Mouse (Mus musculus) forebrain, embryonic 15.5 days (tissue): ENCODE results near the gene Slc27a5. TPM values are rescaled to one million over a fixed set of nuclear protein-coding genes. Genes with fewer than 3 reads are reported as not detected.

Experiments
- ATAC-seq: fragments of 200-750 bp; cut with Nextera tagmentation; replicated peaks from 2 replicates; pipeline ENCODE4 v1.8.0; 2017; ENCODE audit warnings: mild to moderate bottlenecking, moderate TSS enrichment, moderate library complexity
- H3K27ac ChIP-seq: fragments of 300-500 bp; sonication (generic); replicated peaks from 2 replicates; pipeline ENCODE4 v1.5.1; 2015; ENCODE audit warnings: mild to moderate bottlenecking, inconsistent platforms
- H3K27me3 ChIP-seq: fragments of 300-500 bp; sonication (generic); 2 replicates; pipeline ENCODE4 v1.6.1; 2015; ENCODE audit warnings: inconsistent platforms
- H3K36me3 ChIP-seq: fragments of 300-500 bp; sonication (generic); 2 replicates; pipeline ENCODE4 v1.6.1; 2015; ENCODE audit warnings: mild to moderate bottlenecking, inconsistent platforms
- H3K4me1 ChIP-seq: fragments of 300-500 bp; sonication (generic); 2 replicates; pipeline ENCODE4 v1.6.1; 2015; ENCODE audit warnings: inconsistent platforms
- H3K4me2 ChIP-seq: fragments of 300-500 bp; sonication (generic); replicated peaks from 2 replicates; pipeline ENCODE4 v1.6.1; 2015; ENCODE audit warnings: mild to moderate bottlenecking, inconsistent platforms
- H3K4me3 ChIP-seq: fragments of 300-500 bp; sonication (generic); 2 replicates; pipeline ENCODE4 v1.5.1; 2015; ENCODE audit warnings: mild to moderate bottlenecking, inconsistent platforms
- H3K9ac ChIP-seq: fragments of 300-500 bp; sonication (generic); replicated peaks from 2 replicates; pipeline ENCODE4 v1.6.1; 2015; ENCODE audit warnings: mild to moderate bottlenecking, inconsistent platforms
- H3K9me3 ChIP-seq: fragments of 300-500 bp; sonication (generic); 2 replicates; pipeline ENCODE4 v1.6.1; 2016; ENCODE audit warnings: inconsistent platforms
- WGBS: fragments of 180-500 bp; shearing (Covaris S2); methylation state at CpG from one replicate; pipeline ENCODE4 v1.1.7; 2015; ENCODE audit warnings: mixed read lengths; 5-methylcytosine and 5-hydroxymethylcytosine counted together
- polyA plus RNA-seq: library from polyadenylated mRNA; unstranded; fragments of >200 nt; fragmentation: Nextera tagmentation; extraction: Ambion mirVana; gene quantifications from 2 replicates; pipeline ENCODE4 v1.2.1, GENCODE M21; 2015

The Slc27a5 gene
- polyA plus RNA-seq, 1 experiment from 2014 or later, result 0.50 TPM

DNA sequence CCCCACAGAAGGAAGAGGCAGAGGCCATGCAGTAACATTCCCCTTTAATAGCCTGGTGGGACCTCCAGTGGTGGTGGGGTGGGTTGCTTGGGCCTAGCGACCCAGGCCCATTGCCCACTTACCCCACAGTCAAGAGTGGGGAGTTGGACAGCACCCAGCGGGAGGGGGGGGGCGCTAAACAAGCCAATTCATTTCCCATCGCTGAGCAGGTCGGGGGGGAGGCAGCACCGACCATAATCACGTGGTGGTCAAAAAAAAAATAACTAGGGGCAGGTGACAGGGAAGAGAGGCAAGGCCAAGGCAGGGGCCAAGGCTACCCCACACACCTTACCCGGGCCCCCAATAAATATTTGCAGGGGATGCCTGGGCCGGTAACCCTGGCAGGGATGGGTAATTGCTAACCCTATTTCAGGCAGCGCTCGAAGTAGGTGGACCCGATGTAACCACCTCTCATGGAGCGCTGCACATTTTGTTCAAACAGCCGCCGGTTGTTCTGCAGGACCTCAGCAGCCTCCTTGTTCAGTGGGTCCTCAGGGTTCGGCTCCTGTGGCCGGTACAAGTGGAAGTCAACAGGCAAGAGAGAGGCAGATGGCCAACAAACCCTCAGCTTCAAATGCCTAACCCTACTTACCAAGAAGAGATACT lies 37.3 kb upstream of the Slc27a5 start:
- WGBS, result 81% methylated on average over 17 of the region's 17 CpGs
- Histone ChIP-seq H3K27me3 (no peaks in the 10 kb centered on the region), H3K27ac (peak overlapping the region; percentile 92), H3K4me2 (0 out of 2 replicates have a peak overlapping the region, but pooled peaks have one; percentile 78), H3K9me3 (no peaks in the 10 kb centered on the region), H3K4me3 (0 out of 2 replicates have a peak overlapping the region, but pooled peaks have one; percentile 56), H3K4me1 (peaks cover 50% of the 10 kb centered on the region), H3K9ac (no peak overlapping the region), H3K36me3 (peaks cover 45% of the 10 kb centered on the region)
- no peak for ATAC-seq

DNA sequence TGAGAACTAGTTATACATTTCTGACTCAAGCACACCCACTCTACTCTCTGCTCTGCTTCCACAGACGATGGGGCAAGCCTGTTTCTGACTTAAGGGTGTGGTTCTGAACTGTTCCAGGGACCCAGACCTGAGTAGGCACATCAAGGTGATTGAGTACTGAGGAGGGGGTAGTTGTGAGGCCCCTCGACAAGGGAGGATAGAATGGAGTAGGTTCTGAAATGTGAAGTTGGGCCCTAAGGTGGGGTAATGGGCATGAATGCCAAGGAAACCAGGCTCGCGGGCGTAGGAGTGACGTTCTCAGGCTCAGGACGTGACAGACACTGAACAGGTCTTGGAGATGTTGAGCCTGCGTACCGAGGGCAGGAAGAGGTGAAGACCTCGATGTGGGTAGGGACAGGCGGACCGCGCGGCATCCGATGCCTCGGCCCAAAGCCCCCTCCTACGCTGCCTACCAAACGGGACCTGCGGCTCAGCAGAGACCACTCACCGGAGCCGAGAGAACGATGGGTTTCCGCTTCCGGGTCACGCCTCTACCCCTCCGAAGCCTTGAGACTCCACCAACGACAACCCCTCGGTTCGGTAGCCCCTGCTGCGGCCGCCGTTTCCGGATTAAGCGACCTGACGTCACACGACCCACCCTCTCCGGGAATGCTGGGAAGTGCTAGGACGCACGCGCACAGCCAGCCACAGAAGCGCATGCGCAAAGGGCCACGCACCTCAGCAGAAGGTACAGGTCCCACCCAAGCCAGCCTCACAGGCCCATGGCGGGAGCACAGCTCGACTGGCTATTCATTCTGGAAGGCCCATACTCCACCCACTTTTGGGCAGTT lies 36.4 kb upstream of the Slc27a5 start, which contains the start of gene Chmp2a:
Gene Chmp2a, minus strand, starts transcription at position 660 of the 830 bp plus-strand sequence.
- peaks cover 50% of the 10 kb centered on the region for H3K4me1 ChIP-seq
- WGBS, result under 1% methylated on average over 45 of the region's 45 CpGs

DNA sequence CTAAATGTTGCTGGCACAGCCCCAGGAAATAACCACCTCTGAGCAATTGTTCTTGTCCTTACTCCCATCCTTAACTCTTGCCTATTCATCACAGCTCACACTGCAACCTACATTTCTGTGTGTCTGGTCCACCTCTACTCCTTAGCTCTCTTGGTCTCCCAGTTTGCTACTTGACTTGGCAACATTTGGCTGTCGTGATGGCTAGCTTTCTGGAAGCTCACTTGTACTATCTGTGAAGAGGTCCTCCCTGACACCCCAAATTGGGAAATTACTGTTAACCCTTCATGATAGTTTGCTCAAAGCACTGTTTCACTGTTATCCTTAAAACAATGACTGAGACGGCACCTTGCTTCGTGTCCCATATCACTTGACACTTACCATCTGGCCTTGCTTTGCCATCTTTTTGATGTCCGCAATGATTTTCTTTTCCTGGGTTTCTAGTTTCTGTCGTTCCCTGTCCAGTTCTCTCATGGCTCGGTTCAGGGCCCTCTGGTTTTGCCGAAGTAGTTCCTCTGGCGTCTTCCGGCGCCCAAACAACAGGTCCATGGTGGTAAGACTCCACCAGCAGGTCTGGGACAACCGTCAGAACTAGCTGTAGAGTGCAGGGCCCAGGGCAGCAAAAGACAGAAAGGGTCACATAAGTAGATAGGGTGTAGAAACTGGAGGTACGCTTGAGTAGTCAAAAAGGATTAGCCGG lies 35.6 kb upstream of the Slc27a5 start:
- Histone ChIP-seq H3K4me2 (peak overlapping the region; percentile 78), H3K27ac (peak overlapping the region; percentile 92), H3K9ac (peak overlapping the region; percentile 68), H3K27me3 (no peaks in the 10 kb centered on the region), H3K4me1 (peaks cover 43% of the 10 kb centered on the region), H3K4me3 (peak overlapping the region; percentile 56), H3K36me3 (peaks cover 63% of the 10 kb centered on the region), H3K9me3 (no peaks in the 10 kb centered on the region)
- ATAC-seq, result no peak
- WGBS, result 50% methylated on average over 13 of the region's 13 CpGs

More for the DNA sequence above, 36.4 kb upstream of the Slc27a5 start, which contains the start of gene Chmp2a:
- Histone ChIP-seq H3K36me3 (peaks cover 55% of the 10 kb centered on the region), H3K9me3 (no peaks in the 10 kb centered on the region), H3K9ac (peak within 1 kb of the TSS; percentile 68), H3K4me3 (peak within 1 kb of the TSS; percentile 56), H3K27ac (peak within 1 kb of the TSS; percentile 92), H3K4me2 (peak within 1 kb of the TSS; percentile 78), H3K27me3 (no peaks in the 10 kb centered on the region)
- ATAC-seq, result peak; percentile 81

DNA sequence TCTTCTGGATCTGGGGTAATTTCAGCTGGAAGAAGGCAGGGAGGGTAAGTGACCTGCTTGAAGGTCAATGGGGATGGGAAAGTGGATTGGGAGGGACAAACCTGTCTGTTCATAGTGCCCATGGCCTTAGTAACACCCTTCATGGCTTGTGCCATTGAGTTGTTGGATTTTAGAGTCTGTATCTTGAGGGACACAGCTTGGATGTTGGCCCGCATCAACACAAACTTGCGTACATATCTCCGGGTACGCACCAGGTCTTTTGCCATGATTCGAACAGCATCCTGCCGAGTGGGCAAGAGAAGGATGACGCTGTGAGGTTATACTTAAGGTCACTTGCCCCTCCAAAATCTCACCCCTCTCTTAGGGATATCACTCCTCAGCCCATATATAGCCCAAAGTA lies 34.5 kb upstream of the Slc27a5 start:
- Histone ChIP-seq H3K4me2 (no peak overlapping the region), H3K4me3 (no peak overlapping the region), H3K27me3 (no peaks in the 10 kb centered on the region), H3K9ac (no peak overlapping the region), H3K27ac (no peak overlapping the region), H3K36me3 (peaks cover 73% of the 10 kb centered on the region), H3K4me1 (peaks cover 41% of the 10 kb centered on the region), H3K9me3 (no peaks in the 10 kb centered on the region)
- no peak for ATAC-seq
- 91% methylated on average over 7 of the region's 7 CpGs for WGBS

DNA sequence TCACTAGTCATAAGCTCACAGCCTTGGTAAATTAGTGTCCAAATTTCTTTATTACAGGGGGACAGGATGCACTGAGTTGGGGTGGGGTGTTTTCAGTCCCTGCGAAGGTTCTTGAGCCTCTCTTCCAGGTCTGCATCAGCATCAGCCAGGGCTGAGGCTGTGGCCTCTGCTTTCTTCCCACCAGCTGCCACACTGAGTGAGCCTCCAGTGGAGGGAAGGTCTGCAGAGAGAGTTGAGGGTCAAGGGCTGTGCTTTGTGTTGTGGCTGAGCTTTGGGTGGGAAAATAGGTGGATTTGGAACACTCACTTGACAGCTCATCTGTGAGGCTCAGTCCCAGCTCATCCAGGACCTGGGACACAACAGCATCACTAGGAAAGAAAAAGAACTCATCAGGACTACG lies 34.0 kb upstream of the Slc27a5 start:
- Histone ChIP-seq H3K27ac (no peak overlapping the region), H3K9me3 (no peaks in the 10 kb centered on the region), H3K4me3 (no peak overlapping the region), H3K36me3 (peaks cover 79% of the 10 kb centered on the region), H3K4me1 (peaks cover 41% of the 10 kb centered on the region), H3K9ac (no peak overlapping the region), H3K27me3 (no peaks in the 10 kb centered on the region), H3K4me2 (no peak overlapping the region)
- WGBS, result 86% methylated on average over 2 of the region's 2 CpGs
- ATAC-seq, result no peak

DNA sequence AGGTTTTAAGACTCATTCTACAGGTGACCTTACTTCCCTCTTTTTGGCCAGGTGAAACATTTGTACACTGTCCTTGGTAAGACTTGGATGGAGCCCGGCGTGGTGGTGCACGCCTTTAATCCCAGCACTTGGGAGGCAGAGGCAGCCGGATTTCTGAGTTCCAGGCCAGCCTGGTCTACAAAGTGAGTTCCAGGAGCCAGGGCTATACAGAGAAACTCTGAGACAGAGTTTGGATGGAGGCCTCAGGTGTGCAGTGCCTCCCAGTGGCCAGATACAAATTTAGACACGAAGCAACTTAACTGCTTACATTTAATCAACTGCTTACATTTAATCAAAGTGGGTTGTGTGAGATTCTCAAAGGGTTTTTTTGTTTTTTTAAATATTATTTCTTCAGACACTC lies 33.1 kb upstream of the Slc27a5 start:
- Histone ChIP-seq H3K27ac (no peak overlapping the region), H3K4me2 (no peak overlapping the region), H3K4me1 (peaks cover 41% of the 10 kb centered on the region), H3K36me3 (peaks cover 85% of the 10 kb centered on the region), H3K4me3 (no peak overlapping the region), H3K9me3 (no peaks in the 10 kb centered on the region), H3K27me3 (no peaks in the 10 kb centered on the region), H3K9ac (no peak overlapping the region)
- WGBS, result 67% methylated on average over 5 of the region's 5 CpGs
- ATAC-seq, result no peak

DNA sequence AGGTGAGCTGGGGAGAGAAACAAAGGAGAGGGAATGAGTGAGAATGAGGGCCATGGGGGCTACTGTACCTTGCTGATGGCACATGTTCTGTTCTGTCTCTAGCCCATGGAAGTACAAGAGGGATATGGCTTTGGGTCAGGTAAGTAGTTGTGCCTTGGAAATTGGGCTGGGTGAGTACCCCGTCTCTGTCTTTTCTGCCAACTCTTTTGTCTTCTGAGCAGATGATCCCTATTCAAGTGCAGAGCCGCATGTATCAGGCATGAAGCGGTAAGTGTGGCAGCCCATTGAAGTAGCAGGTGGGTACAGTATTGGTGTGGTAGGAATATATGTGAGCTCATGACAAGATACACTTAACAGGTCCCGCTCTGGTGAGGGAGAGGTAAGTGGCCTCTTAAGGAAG lies 31.0 kb upstream of the Slc27a5 start:
- Histone ChIP-seq H3K4me3 (no peak overlapping the region), H3K9ac (no peak overlapping the region), H3K9me3 (no peaks in the 10 kb centered on the region), H3K4me2 (no peak overlapping the region), H3K27me3 (no peaks in the 10 kb centered on the region), H3K36me3 (peaks cover 78% of the 10 kb centered on the region), H3K27ac (no peak overlapping the region), H3K4me1 (peaks cover 34% of the 10 kb centered on the region)
- ATAC-seq, result no peak
- WGBS, result 87% methylated on average over 4 of the region's 4 CpGs

DNA sequence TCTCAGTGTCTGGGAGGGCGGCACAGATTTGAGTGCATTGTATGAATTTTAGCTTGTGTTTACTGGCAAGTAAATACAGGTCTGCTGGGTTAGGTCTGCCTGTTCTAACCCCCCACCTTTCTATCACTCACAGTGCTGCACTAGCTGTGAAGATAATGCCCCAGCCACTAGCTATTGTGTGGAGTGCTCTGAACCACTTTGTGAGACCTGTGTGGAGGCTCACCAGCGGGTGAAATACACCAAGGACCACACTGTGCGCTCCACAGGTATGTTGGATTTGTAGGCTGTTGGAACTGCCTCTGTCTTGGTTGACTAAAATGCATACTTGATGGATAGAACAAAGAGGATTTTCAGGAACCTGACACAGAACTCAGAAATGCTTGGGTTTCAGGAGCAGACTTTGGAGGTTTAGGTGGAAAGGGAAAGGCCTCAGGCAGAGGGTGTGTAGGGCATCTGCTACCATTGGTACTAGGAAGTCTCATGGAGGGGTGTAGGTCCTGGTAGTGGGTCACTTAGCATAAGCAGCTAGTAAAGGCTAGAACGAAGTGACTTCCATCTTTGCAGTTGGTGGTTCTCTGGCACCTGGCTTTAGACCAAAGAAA lies 27.6 kb upstream of the Slc27a5 start:
- peaks cover 49% of the 10 kb centered on the region for H3K36me3 ChIP-seq
- peak overlapping the region; percentile 79 for H3K9ac ChIP-seq
- ATAC-seq, result no peak
- peak overlapping the region; percentile 52 for H3K4me3 ChIP-seq
- peak overlapping the region; percentile 96 for H3K4me2 ChIP-seq
- H3K4me1 ChIP-seq, result peaks cover 30% of the 10 kb centered on the region
- 32% methylated on average over 4 of the region's 4 CpGs for WGBS
- no peaks in the 10 kb centered on the region for H3K27me3 ChIP-seq
- H3K9me3 ChIP-seq, result no peaks in the 10 kb centered on the region
- peak overlapping the region; percentile 96; the same call in 1 of the 2 replicates for H3K27ac ChIP-seq

DNA sequence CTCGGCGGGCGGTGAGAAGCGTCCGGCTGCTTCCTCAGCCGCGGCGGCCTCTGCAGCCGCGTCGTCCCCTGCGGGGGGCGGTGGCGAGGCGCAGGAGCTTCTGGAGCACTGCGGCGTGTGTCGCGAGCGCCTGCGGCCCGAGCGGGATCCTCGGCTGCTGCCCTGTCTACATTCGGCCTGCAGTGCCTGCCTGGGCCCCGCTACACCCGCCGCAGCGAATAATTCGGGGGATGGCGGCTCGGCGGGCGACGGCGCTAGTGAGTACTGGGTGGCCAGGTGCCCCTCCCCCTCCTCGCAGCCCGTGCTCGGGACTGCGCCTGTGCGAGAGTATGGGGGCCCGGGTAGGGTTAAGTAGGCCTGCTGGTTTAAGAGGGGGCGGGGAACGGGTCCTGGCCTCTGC lies 26.8 kb upstream of the Slc27a5 start:
- peak overlapping the region; percentile 96 for H3K4me2 ChIP-seq
- no peaks in the 10 kb centered on the region for H3K9me3 ChIP-seq
- peaks cover 30% of the 10 kb centered on the region for H3K4me1 ChIP-seq
- peak overlapping the region; percentile 52 for H3K4me3 ChIP-seq
- peak; percentile 68 for ATAC-seq
- H3K36me3 ChIP-seq, result peaks cover 41% of the 10 kb centered on the region
- H3K27ac ChIP-seq, result peak overlapping the region; percentile 96
- under 1% methylated on average over 41 of the region's 44 CpGs for WGBS
- H3K9ac ChIP-seq, result peak overlapping the region; percentile 79
- H3K27me3 ChIP-seq, result no peaks in the 10 kb centered on the region

DNA sequence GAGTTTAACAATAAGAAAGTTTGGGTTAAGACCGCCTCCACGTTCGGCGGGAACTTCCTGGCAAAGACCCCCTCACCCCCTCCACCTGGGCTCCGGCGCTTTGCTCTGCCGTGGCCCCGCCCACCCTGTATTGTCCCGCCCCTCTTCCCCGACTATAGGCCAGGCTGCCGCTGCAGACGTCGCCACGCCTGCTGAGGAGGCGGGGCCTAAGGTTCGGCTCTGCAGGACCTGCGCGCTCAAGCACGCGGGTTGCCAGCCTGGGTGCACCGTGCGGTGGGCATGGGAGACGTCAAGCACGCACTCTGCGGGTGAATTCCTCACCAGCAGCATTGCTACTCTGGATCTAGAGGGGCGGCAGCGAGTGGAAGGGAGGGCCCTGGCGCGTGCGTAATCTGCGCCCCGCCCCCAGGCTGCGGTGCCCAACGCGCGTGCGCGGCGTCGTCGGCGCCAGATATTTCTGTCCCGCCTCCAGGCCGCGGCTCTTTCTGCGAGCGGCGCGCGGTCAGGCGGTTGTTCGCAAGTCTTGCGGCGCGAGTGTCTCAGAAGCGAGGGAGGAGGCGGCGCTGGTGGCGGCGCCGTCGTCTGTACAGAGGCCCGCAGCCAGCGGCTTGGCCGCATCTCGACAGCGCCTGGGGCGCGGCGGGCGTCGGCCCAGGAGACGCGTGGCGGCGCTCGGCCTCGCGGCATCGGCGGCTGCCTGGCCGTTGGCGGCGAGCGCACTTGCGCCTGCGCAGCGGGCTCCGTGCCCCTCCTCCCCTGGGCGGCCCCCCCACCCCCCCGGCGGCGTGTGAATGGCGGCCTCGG lies 26.1 kb upstream of the Slc27a5 start:
- peak overlapping the region; percentile 52 for H3K4me3 ChIP-seq
- H3K4me1 ChIP-seq, result peaks cover 30% of the 10 kb centered on the region
- H3K4me2 ChIP-seq, result peak overlapping the region; percentile 96
- 0% methylated on average over 88 of the region's 95 CpGs for WGBS
- ATAC-seq, result peak; percentile 88
- no peaks in the 10 kb centered on the region for H3K9me3 ChIP-seq
- peak overlapping the region; percentile 79 for H3K9ac ChIP-seq
- H3K27me3 ChIP-seq, result no peaks in the 10 kb centered on the region
- peak overlapping the region; percentile 96 for H3K27ac ChIP-seq
- peaks cover 34% of the 10 kb centered on the region for H3K36me3 ChIP-seq
